Mouse (Mus musculus) ES-E14 (cell line): Measurements from ENCODE around the gene Wdr18. TPM values are rescaled to one million over a fixed set of nuclear protein-coding genes. Genes with fewer than 3 reads are reported as not detected.

Source experiments
- DNase-seq: peaks from one replicate; pipeline ENCODE4 v3.0.0-alpha.2; 2013; ENCODE audit warnings: low read depth, low spot score
- H3K27ac ChIP-seq: 2 replicates; pipeline ENCODE4 v1.5.1; 2012; ENCODE audit warnings: low read depth, mild to moderate bottlenecking, low read length, moderate library complexity, mixed read lengths; ENCODE audit not compliant: poor library complexity, insufficient read depth, severe bottlenecking
- H3K36me3 ChIP-seq: 2 replicates; pipeline ENCODE4 v1.6.1; 2012; ENCODE audit warnings: mild to moderate bottlenecking, low read length, moderate library complexity, mixed read lengths; ENCODE audit not compliant: control insufficient read depth, poor library complexity, insufficient read depth, severe bottlenecking
- H3K4me1 ChIP-seq, 2 experiments: fragments of 150-350 bp in 1 of 2; sonication (generic) in 1 of 2; 2 replicates each; pipeline ENCODE4 v1.6.1; 2012; ENCODE audit warnings: low read length in 2 of 2, mild to moderate bottlenecking in 1 of 2, mixed read lengths in 1 of 2; ENCODE audit not compliant: control insufficient read depth in 2 of 2, insufficient read depth in 2 of 2, poor library complexity in 1 of 2
- H3K4me3 ChIP-seq, 2 experiments: fragments of 150-350 bp in 1 of 2; sonication (generic) in 1 of 2; 2 replicates each; pipeline ENCODE4 v1.5.1; 2012; ENCODE audit warnings: low read length in 2 of 2, low read depth in 1 of 2, mild to moderate bottlenecking in 1 of 2, mixed read lengths in 1 of 2; ENCODE audit not compliant: insufficient read depth in 1 of 2, poor library complexity in 1 of 2, severe bottlenecking in 1 of 2
- H3K9ac ChIP-seq: 2 replicates; pipeline ENCODE4 v1.6.1; 2012; ENCODE audit warnings: low read depth, mild to moderate bottlenecking, low read length, mixed read lengths; ENCODE audit not compliant: poor library complexity, insufficient read depth, severe bottlenecking
- H3K9me3 ChIP-seq: fragments of 150-350 bp; sonication (generic); 2 replicates; pipeline ENCODE4 v1.6.1; 2012; ENCODE audit warnings: low read depth, mild to moderate bottlenecking, low read length; ENCODE audit not compliant: control insufficient read depth, insufficient read depth
- CHD2 ChIP-seq: IDR thresholded peaks from 2 replicates; pipeline ENCODE4 v1.6.1; 2014; ENCODE audit warnings: mild to moderate bottlenecking, low read depth, low read length, inconsistent platforms
- HCFC1 ChIP-seq: IDR thresholded peaks from 2 replicates; pipeline ENCODE4 v1.6.1; 2012; ENCODE audit warnings: low read length, inconsistent platforms, borderline replicate concordance; ENCODE audit not compliant: insufficient read depth
- MAFK ChIP-seq: IDR thresholded peaks from 2 replicates; pipeline ENCODE4 v1.6.1; 2014; ENCODE audit warnings: mild to moderate bottlenecking, low read depth, low read length, inconsistent platforms; ENCODE audit not compliant: insufficient read depth
- ZC3H11A ChIP-seq: IDR thresholded peaks from 2 replicates; pipeline ENCODE4 v1.6.1; 2012; ENCODE audit warnings: low read depth, mild to moderate bottlenecking, inconsistent platforms, low read length, borderline replicate concordance
- ZNF384 ChIP-seq: IDR thresholded peaks from 2 replicates; pipeline ENCODE4 v1.6.1; 2012; ENCODE audit warnings: low read depth, low read length, inconsistent platforms
- in situ Hi-C, 2 experiments: fragments of 600-800 bp; cut with MboI; formaldehyde crosslinking; loops; one replicate each; pipeline ENCODE4 v1.15.1; 2025; ENCODE audit warnings: low sequenced_read_pairs in 2 of 2, inconsistent platforms in 1 of 2; ENCODE audit not compliant: unreplicated experiment in 2 of 2
- total RNA-seq: library from RNA; depleted of rRNA; stranded (reverse); fragments of 300-350 nt; gene quantifications from 2 replicates; pipeline ENCODE4 v1.2.3, GENCODE M21; 2012

Gene Wdr18
- total RNA-seq, 1 experiment = 155 TPM

GRCm38 (mm10) chr10:79914948-79915596 is 44.9 kb upstream of the Wdr18 start:
- Histone ChIP-seq H3K4me1 (peaks cover 0 to 15% of the 10 kb centered on the region in 2 experiments; a peak in 2 of 4 replicates), H3K9ac (no peak overlapping the region)
- no peak for TF ChIP-seq HCFC1
- TF ChIP-seq ZNF384 = no peak
- TF ChIP-seq ZC3H11A = no peak
- no peak for TF ChIP-seq CHD2
- no peak for TF ChIP-seq MAFK

GRCm38 (mm10) chr10:79916081-79916480 is 43.9 kb upstream of the Wdr18 start:
- H3K4me3 ChIP-seq = peak overlapping the region; percentile 72
- H3K9ac ChIP-seq = peak overlapping the region; percentile 83
- no peak overlapping the region for H3K27ac ChIP-seq
- no peak for DNase-seq
- H3K4me1 ChIP-seq = peaks cover 3 to 25% of the 10 kb centered on the region in 2 experiments; a peak in 2 of 4 replicates
- no peak for TF ChIP-seq HCFC1
- TF ChIP-seq ZC3H11A = no peak
- TF ChIP-seq MAFK = no peak
- no peak for TF ChIP-seq CHD2
- no peak for TF ChIP-seq ZNF384
- no peaks in the 10 kb centered on the region for H3K9me3 ChIP-seq
- in situ Hi-C loops = no loop called here
- H3K36me3 ChIP-seq = no peaks in the 10 kb centered on the region; the same call in 1 of the 2 replicates

More at GRCm38 (mm10) chr10:79914948-79915596, 44.9 kb upstream of the Wdr18 start:
- DNase-seq = no peak
- Histone ChIP-seq H3K4me3 (no peak overlapping the region), H3K9me3 (no peaks in the 10 kb centered on the region), H3K27ac (no peak overlapping the region), H3K36me3 (no peaks in the 10 kb centered on the region; the same call in 1 of the 2 replicates)
- in situ Hi-C loops = no loop called here

- in situ Hi-C loops = no loop called here
- no peaks in the 10 kb centered on the region; the same call in 1 of the 2 replicates for H3K36me3 ChIP-seq
- no peaks in the 10 kb centered on the region for H3K9me3 ChIP-seq
- no peak within 1 kb of the TSS for H3K27ac ChIP-seq
- no peak for TF ChIP-seq HCFC1
- H3K9ac ChIP-seq = peak within 1 kb of the TSS; percentile 83
- peaks cover 3 to 24% of the 10 kb centered on the region in 2 experiments; a peak in 2 of 4 replicates for H3K4me1 ChIP-seq
- no peak for DNase-seq
- peak within 1 kb of the TSS; percentile 72 for H3K4me3 ChIP-seq
Observed at GRCm38 (mm10) chr10:79916808-79917531, 43.0 kb upstream of the Wdr18 start, which contains the start of gene Kiss1r. TSS of gene Kiss1r (plus strand) at chr10:79916971.

- no peaks in the 10 kb centered on the region for H3K9me3 ChIP-seq
- in situ Hi-C loops = no loop called here
- DNase-seq = no peak
- no peak for TF ChIP-seq ZNF384
- no peak for TF ChIP-seq HCFC1
- no peak for TF ChIP-seq MAFK
- no peak for TF ChIP-seq CHD2
- no peak for TF ChIP-seq ZC3H11A
- H3K4me3 ChIP-seq = no peak overlapping the region
- no peak overlapping the region for H3K9ac ChIP-seq
- no peaks in the 10 kb centered on the region for H3K36me3 ChIP-seq
- peaks cover 3 to 21% of the 10 kb centered on the region in 2 experiments; a peak in 2 of 4 replicates for H3K4me1 ChIP-seq
- no peak overlapping the region for H3K27ac ChIP-seq
Observed at GRCm38 (mm10) chr10:79917532-79918100, 42.3 kb upstream of the Wdr18 start.
